Mouse (Mus musculus): ENCODE measurements around the gene Znrf3. TPM values are rescaled to one million over a fixed set of nuclear protein-coding genes. Genes with fewer than 3 reads are reported as not detected.

Znrf3 gene
- polyA plus RNA-seq, 1 experiment = 14.4 TPM

- Histone ChIP-seq H3K4me3 (replicated peaks; ENCODE audit: extremely low read depth, low read depth, low read length) (no peak overlapping the region), H3K4me1 (ENCODE audit: control insufficient read depth, insufficient read depth, low read length) (peaks cover 9% of the 10 kb centered on the region)
- TF ChIP-seq POLR2A (IDR thresholded peaks at IDR 0.05; ENCODE audit: borderline replicate concordance, extremely low read depth, low read depth, low read length) = no peak
- no peak for TF ChIP-seq CTCF (IDR thresholded peaks at IDR 0.05; ENCODE audit: insufficient read depth, low read length)
- no peak for DNase-seq
These were observed 76.2 kb downstream of the Znrf3 start for GRCm38 (mm10) chr11:5368492-5368891.

- no peaks in the 10 kb centered on the region; the same call in 1 of the 2 replicates for H3K4me1 ChIP-seq (ENCODE audit: control insufficient read depth, insufficient read depth, low read length)
- H3K4me3 ChIP-seq (replicated peaks; ENCODE audit: extremely low read depth, low read depth, low read length) = no peak overlapping the region
- DNase-seq = no peak
- WGBS = 92% methylated on average over 2 of the region's 2 CpGs
- TF ChIP-seq CTCF (IDR thresholded peaks at IDR 0.05; ENCODE audit: insufficient read depth, low read length) (no peak), POLR2A (IDR thresholded peaks at IDR 0.05; ENCODE audit: borderline replicate concordance, extremely low read depth, low read depth, low read length) (no peak)
These were observed 89.3 kb downstream of the Znrf3 start for GRCm38 (mm10) chr11:5355266-5355764.

- DNase-seq = no peak
- Histone ChIP-seq H3K4me1 (ENCODE audit: control insufficient read depth, insufficient read depth, low read length) (no peaks in the 10 kb centered on the region; the same call in 1 of the 2 replicates), H3K4me3 (replicated peaks; ENCODE audit: extremely low read depth, low read depth, low read length) (no peak overlapping the region)
- TF ChIP-seq CTCF (IDR thresholded peaks at IDR 0.05; ENCODE audit: insufficient read depth, low read length) = no peak
- TF ChIP-seq POLR2A (IDR thresholded peaks at IDR 0.05; ENCODE audit: borderline replicate concordance, extremely low read depth, low read depth, low read length) = no peak
- WGBS = 70% methylated on average over 1 of the region's 1 CpGs
These were observed 89.9 kb downstream of the Znrf3 start for GRCm38 (mm10) chr11:5354753-5355152.

GRCm38 (mm10) chr11:5353032-5353431, 91.6 kb downstream of the Znrf3 start:
- TF ChIP-seq POLR2A (IDR thresholded peaks at IDR 0.05; ENCODE audit: borderline replicate concordance, extremely low read depth, low read depth, low read length) (no peak), CTCF (IDR thresholded peaks at IDR 0.05; ENCODE audit: insufficient read depth, low read length) (no peak)
- H3K4me3 ChIP-seq (replicated peaks; ENCODE audit: extremely low read depth, low read depth, low read length) = no peak overlapping the region
- peaks cover 2% of the 10 kb centered on the region for H3K4me1 ChIP-seq (ENCODE audit: control insufficient read depth, insufficient read depth, low read length)
- DNase-seq = no peak

GRCm38 (mm10) chr11:5349483-5349882, 95.2 kb downstream of the Znrf3 start:
- WGBS = 76% methylated on average over 5 of the region's 5 CpGs
- DNase-seq = no peak
- Histone ChIP-seq H3K4me3 (replicated peaks; ENCODE audit: extremely low read depth, low read depth, low read length) (no peak overlapping the region), H3K4me1 (ENCODE audit: control insufficient read depth, insufficient read depth, low read length) (peaks cover 14% of the 10 kb centered on the region)
- TF ChIP-seq POLR2A (IDR thresholded peaks at IDR 0.05; ENCODE audit: borderline replicate concordance, extremely low read depth, low read depth, low read length) (no peak), CTCF (IDR thresholded peaks at IDR 0.05; ENCODE audit: insufficient read depth, low read length) (no peak)

- TF ChIP-seq POLR2A (IDR thresholded peaks at IDR 0.05; ENCODE audit: borderline replicate concordance, extremely low read depth, low read depth, low read length) (no peak), CTCF (IDR thresholded peaks at IDR 0.05; ENCODE audit: insufficient read depth, low read length) (no peak)
- WGBS = 30% methylated on average over 4 of the region's 4 CpGs
- H3K4me3 ChIP-seq (replicated peaks; ENCODE audit: extremely low read depth, low read depth, low read length) = no peak overlapping the region
- no peak for DNase-seq
- H3K4me1 ChIP-seq (ENCODE audit: control insufficient read depth, insufficient read depth, low read length) = peaks cover 14% of the 10 kb centered on the region
These were observed 97.6 kb downstream of the Znrf3 start for GRCm38 (mm10) chr11:5346845-5347640.

GRCm38 (mm10) chr11:5343748-5344147, 100.9 kb downstream of the Znrf3 start:
- WGBS = 69% methylated on average over 4 of the region's 4 CpGs
- TF ChIP-seq CTCF (IDR thresholded peaks at IDR 0.05; ENCODE audit: insufficient read depth, low read length) = no peak
- no peak for TF ChIP-seq POLR2A (IDR thresholded peaks at IDR 0.05; ENCODE audit: borderline replicate concordance, extremely low read depth, low read depth, low read length)
- no peak for DNase-seq
- H3K4me3 ChIP-seq (replicated peaks; ENCODE audit: extremely low read depth, low read depth, low read length) = no peak overlapping the region
- peaks cover 14% of the 10 kb centered on the region for H3K4me1 ChIP-seq (ENCODE audit: control insufficient read depth, insufficient read depth, low read length)

- WGBS = 85% methylated on average over 1 of the region's 1 CpGs
- no peaks in the 10 kb centered on the region for H3K4me1 ChIP-seq (ENCODE audit: control insufficient read depth, insufficient read depth, low read length)
- DNase-seq = no peak
- H3K4me3 ChIP-seq (replicated peaks; ENCODE audit: extremely low read depth, low read depth, low read length) = no peak overlapping the region
- TF ChIP-seq POLR2A (IDR thresholded peaks at IDR 0.05; ENCODE audit: borderline replicate concordance, extremely low read depth, low read depth, low read length) (no peak), CTCF (IDR thresholded peaks at IDR 0.05; ENCODE audit: insufficient read depth, low read length) (no peak)
These were observed 104.9 kb downstream of the Znrf3 start for GRCm38 (mm10) chr11:5339732-5340131.

- no peaks in the 10 kb centered on the region for H3K4me1 ChIP-seq (ENCODE audit: control insufficient read depth, insufficient read depth, low read length)
- TF ChIP-seq CTCF (IDR thresholded peaks at IDR 0.05; ENCODE audit: insufficient read depth, low read length) = no peak
- no peak for TF ChIP-seq POLR2A (IDR thresholded peaks at IDR 0.05; ENCODE audit: borderline replicate concordance, extremely low read depth, low read depth, low read length)
- DNase-seq = no peak
- WGBS = 92% methylated on average over 7 of the region's 7 CpGs
- no peak overlapping the region for H3K4me3 ChIP-seq (replicated peaks; ENCODE audit: extremely low read depth, low read depth, low read length)
These were observed 107.8 kb downstream of the Znrf3 start for GRCm38 (mm10) chr11:5336852-5337251.

GRCm38 (mm10) chr11:5336269-5336668, 108.4 kb downstream of the Znrf3 start:
- DNase-seq = no peak

More at GRCm38 (mm10) chr11:5336269-5336668, 108.4 kb downstream of the Znrf3 start:
- TF ChIP-seq CTCF (IDR thresholded peaks at IDR 0.05; ENCODE audit: insufficient read depth, low read length) (no peak), POLR2A (IDR thresholded peaks at IDR 0.05; ENCODE audit: borderline replicate concordance, extremely low read depth, low read depth, low read length) (no peak)
- Histone ChIP-seq H3K4me3 (replicated peaks; ENCODE audit: extremely low read depth, low read depth, low read length) (no peak overlapping the region), H3K4me1 (ENCODE audit: control insufficient read depth, insufficient read depth, low read length) (no peaks in the 10 kb centered on the region)
